Comparison of ENCODE assay signal across 8 mouse cellular contexts in the genomic region with DNA sequence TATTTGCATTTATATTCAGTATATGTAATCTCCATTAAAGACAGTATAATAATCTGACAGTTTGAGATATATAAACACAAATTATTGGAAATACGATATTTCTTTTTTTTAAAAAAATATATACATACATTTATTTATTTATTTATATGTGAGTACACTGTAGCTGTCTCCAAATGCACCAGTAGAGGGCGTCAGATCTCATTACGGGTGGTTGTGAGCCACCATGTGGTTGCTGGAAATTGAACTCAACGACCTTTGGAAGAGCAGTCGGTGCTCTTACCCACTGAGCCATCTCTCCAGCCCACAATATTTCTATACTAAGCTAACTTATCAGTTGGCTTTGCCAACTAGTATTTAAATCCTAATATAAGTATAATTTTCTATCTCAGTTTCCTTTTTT. TPM values are rescaled to one million over a fixed set of nuclear protein-coding genes. Genes with fewer than 3 reads are reported as not detected.
DNase-seq lines count a peak whose midpoint lies in the region; ATAC-seq and TF ChIP-seq lines count a peak whose summit lies in the region.

No protein-coding gene starts in this region.

- H3K27me3 ChIP-seq in midbrain, postnatal 0 days (ENCODE audit: insufficient read depth, low read length) = no peaks in the 10 kb centered on the region
- H3K27me3 ChIP-seq in midbrain, embryonic 15.5 days (replicated peaks) = no peaks in the 10 kb centered on the region

- TF ChIP-seq CTCF in midbrain, postnatal 0 days (IDR thresholded peaks at IDR 0.05) = peak; percentile 61

- H3K36me3 ChIP-seq in midbrain, postnatal 0 days (ENCODE audit: insufficient read depth, low read length) = peaks cover 16% of the 10 kb centered on the region
- peaks cover 26% of the 10 kb centered on the region for H3K36me3 ChIP-seq in midbrain, embryonic 15.5 days (replicated peaks)

- no peaks in the 10 kb centered on the region for H3K9me3 ChIP-seq in midbrain, postnatal 0 days (ENCODE audit: low read length)
- no peaks in the 10 kb centered on the region for H3K9me3 ChIP-seq in midbrain, embryonic 15.5 days

- WGBS in midbrain, postnatal 0 days = 58% methylated on average over 5 of the region's 5 CpGs
- 56% methylated on average over 5 of the region's 5 CpGs for WGBS in midbrain, embryonic 15.5 days

- H3K9ac ChIP-seq in midbrain, postnatal 0 days (replicated peaks; ENCODE audit: low read length, poor library complexity, severe bottlenecking) = no peak overlapping the region
- H3K9ac ChIP-seq in midbrain, embryonic 15.5 days = no peak overlapping the region

- H3K27ac ChIP-seq in midbrain, postnatal 0 days (ENCODE audit: low read depth, low read length) = no peak overlapping the region
- no peak overlapping the region for H3K27ac ChIP-seq in midbrain, embryonic 15.5 days

- no peaks in the 10 kb centered on the region for H3K4me1 ChIP-seq in midbrain, postnatal 0 days (ENCODE audit: insufficient read depth, low read length)
- H3K4me1 ChIP-seq in midbrain, embryonic 15.5 days = no peaks in the 10 kb centered on the region

- H3K4me2 ChIP-seq in midbrain, postnatal 0 days (ENCODE audit: low read depth, low read length, poor library complexity, severe bottlenecking) = no peak overlapping the region
- no peak overlapping the region for H3K4me2 ChIP-seq in midbrain, embryonic 15.5 days

- peak; percentile 36 to 40 for DNase-seq in cerebellum, postnatal 36 days
- no peak for DNase-seq in cerebellum, adult 9-11 months
- DNase-seq in midbrain, postnatal 0 days (ENCODE audit: low spot score) = peak; percentile 66
- DNase-seq in thymus, postnatal 0 days (ENCODE audit: low spot score) = peak; percentile 75
- no peak for DNase-seq in urinary bladder, adult 2 months (ENCODE audit: low spot score)

- ATAC-seq in midbrain, postnatal 0 days (ENCODE audit: low FRiP score) = no peak
- no peak for ATAC-seq in midbrain, embryonic 15.5 days (replicated peaks)
- peak; percentile 28 for ATAC-seq in inflammation-experienced regulatory T-cells, adult 6 months
- no peak for ATAC-seq in megakaryocyte, adult 5-6 weeks (ENCODE audit: poor library complexity, severe bottlenecking)

- H3K4me3 ChIP-seq in midbrain, postnatal 0 days (ENCODE audit: low read depth, low read length) = no peak overlapping the region
- H3K4me3 ChIP-seq in midbrain, embryonic 15.5 days = no peak overlapping the region

RNA-seq across cellular contexts. Expression of a gene that starts 6.2 kb away (rescaled TPM):
- not detected in 2 replicates for total RNA-seq in midbrain, postnatal 0 days (2014; rRNA removed)
- 14.7 and 15.7 TPM in 2 replicates for polyA plus RNA-seq in midbrain, postnatal 0 days (2015; fragmentation: Nextera tagmentation; extraction: Ambion mirVana)
- polyA plus RNA-seq in midbrain, embryonic 15.5 days (2015; fragmentation: Nextera tagmentation; extraction: Ambion mirVana) = 24.2 and 26.1 TPM in 2 replicates
- 10 to 100 TPM; 12.6 to 21.2 (median 13.8) TPM for polyA plus RNA-seq in inflammation-experienced regulatory T-cells, adult 6 months (2017; shearing (Covaris generic))
- polyA plus RNA-seq in thymus, postnatal 0 days (2015; fragmentation: Nextera tagmentation; extraction: Ambion mirVana) = 7.6 and 10.0 TPM in 2 replicates
- polyA plus RNA-seq in urinary bladder, adult 2 months (2012; rRNA removed) = not detected in 2 replicates
- total RNA-seq in megakaryocyte, adult 5-6 weeks (2015) = 1.2 and 3.2 TPM in 2 replicates
- not detected in 2 replicates for total RNA-seq in megakaryocyte, adult 5-6 weeks (2017)

RNA-seq across cellular contexts. Expression of a gene that starts 30.1 kb away (rescaled TPM):
- 104 and 119 TPM in 2 replicates for total RNA-seq in midbrain, postnatal 0 days (2014; rRNA removed)
- polyA plus RNA-seq in midbrain, postnatal 0 days (2015; fragmentation: Nextera tagmentation; extraction: Ambion mirVana) = 55.9 and 62.6 TPM in 2 replicates
- 78.3 and 79.0 TPM in 2 replicates for polyA plus RNA-seq in midbrain, embryonic 15.5 days (2015; fragmentation: Nextera tagmentation; extraction: Ambion mirVana)
- polyA plus RNA-seq in inflammation-experienced regulatory T-cells, adult 6 months (2017; shearing (Covaris generic)) = 10 to 100 TPM; 76.4 to 90.9 (median 87.6) TPM
- polyA plus RNA-seq in thymus, postnatal 0 days (2015; fragmentation: Nextera tagmentation; extraction: Ambion mirVana) = 75.2 and 75.7 TPM in 2 replicates
- 55.6 and 55.8 TPM in 2 replicates for polyA plus RNA-seq in urinary bladder, adult 2 months (2012; rRNA removed)
- total RNA-seq in megakaryocyte, adult 5-6 weeks (2015) = 68.4 and 70.9 TPM in 2 replicates
- total RNA-seq in megakaryocyte, adult 5-6 weeks (2017) = 85.4 and 89.4 TPM in 2 replicates

RNA-seq across cellular contexts. Expression of a gene that starts 33.0 kb away (rescaled TPM):
- total RNA-seq in midbrain, postnatal 0 days (2014; rRNA removed) = 13.4 and 22.0 TPM in 2 replicates
- polyA plus RNA-seq in midbrain, postnatal 0 days (2015; fragmentation: Nextera tagmentation; extraction: Ambion mirVana) = 21.7 and 23.4 TPM in 2 replicates
- polyA plus RNA-seq in midbrain, embryonic 15.5 days (2015; fragmentation: Nextera tagmentation; extraction: Ambion mirVana) = 37.0 and 39.3 TPM in 2 replicates
- 10 to 100 TPM; 16.6 to 25.3 (median 22.1) TPM for polyA plus RNA-seq in inflammation-experienced regulatory T-cells, adult 6 months (2017; shearing (Covaris generic))
- 15.0 and 15.6 TPM in 2 replicates for polyA plus RNA-seq in thymus, postnatal 0 days (2015; fragmentation: Nextera tagmentation; extraction: Ambion mirVana)
- polyA plus RNA-seq in urinary bladder, adult 2 months (2012; rRNA removed) = 15.3 and 18.1 TPM in 2 replicates
- 5.9 and 7.3 TPM in 2 replicates for total RNA-seq in megakaryocyte, adult 5-6 weeks (2015)
- 10.1 and 23.8 TPM in 2 replicates for total RNA-seq in megakaryocyte, adult 5-6 weeks (2017)

Comparison
In these comparisons a context has a peak if more than half of its experiments do, and no peak if none do; other contexts are left out.
1. DNase-seq: peak in cerebellum, postnatal 36 days (2 of 2), midbrain, postnatal 0 days (single experiment) and thymus, postnatal 0 days (single experiment); none in cerebellum, adult 9-11 months (single experiment) and urinary bladder, adult 2 months (single experiment).